Mouse (Mus musculus) embryonic fibroblast, embryonic 13.5 days (primary cell): ENCODE results near the gene Fancd2. TPM values are rescaled to one million over a fixed set of nuclear protein-coding genes. Genes with fewer than 3 reads are reported as not detected.
A peak's percentile ranks its signal among the peaks of the same experiment; 100 is the strongest.

ENCODE experiments used
- H3K27ac ChIP-seq: 2 replicates; pipeline ENCODE4 v1.5.1; 2012; ENCODE audit warnings: low read length, control low read depth, inconsistent platforms; ENCODE audit not compliant: insufficient read depth
- H3K4me1 ChIP-seq: 2 replicates; pipeline ENCODE4 v1.6.1; 2011; ENCODE audit warnings: low read length; ENCODE audit not compliant: control insufficient read depth, insufficient read depth
- H3K4me3 ChIP-seq: 2 replicates; pipeline ENCODE4 v1.5.1; 2011; ENCODE audit warnings: mild to moderate bottlenecking, control low read depth, low read length; ENCODE audit not compliant: insufficient read depth
- CTCF ChIP-seq: IDR thresholded peaks from 2 replicates; pipeline ENCODE4 v1.5.1; 2011; ENCODE audit warnings: mild to moderate bottlenecking, control low read depth, low read length, moderate library complexity, borderline replicate concordance; ENCODE audit not compliant: insufficient read depth
- POLR2A ChIP-seq: IDR thresholded peaks from 2 replicates; pipeline ENCODE4 v1.6.1; 2011; ENCODE audit warnings: low read depth, mild to moderate bottlenecking, control low read depth, low read length, moderate library complexity
- polyA plus RNA-seq: library from polyadenylated mRNA; stranded (reverse); fragments of >200 nt; gene quantifications from 2 replicates; pipeline ENCODE4 v1.2.4, GENCODE M21; 2011; ENCODE audit warnings: low read depth; ENCODE audit not compliant: missing spikeins, insufficient read length

The Fancd2 gene
- polyA plus RNA-seq, 1 experiment: 15.6 TPM

DNA sequence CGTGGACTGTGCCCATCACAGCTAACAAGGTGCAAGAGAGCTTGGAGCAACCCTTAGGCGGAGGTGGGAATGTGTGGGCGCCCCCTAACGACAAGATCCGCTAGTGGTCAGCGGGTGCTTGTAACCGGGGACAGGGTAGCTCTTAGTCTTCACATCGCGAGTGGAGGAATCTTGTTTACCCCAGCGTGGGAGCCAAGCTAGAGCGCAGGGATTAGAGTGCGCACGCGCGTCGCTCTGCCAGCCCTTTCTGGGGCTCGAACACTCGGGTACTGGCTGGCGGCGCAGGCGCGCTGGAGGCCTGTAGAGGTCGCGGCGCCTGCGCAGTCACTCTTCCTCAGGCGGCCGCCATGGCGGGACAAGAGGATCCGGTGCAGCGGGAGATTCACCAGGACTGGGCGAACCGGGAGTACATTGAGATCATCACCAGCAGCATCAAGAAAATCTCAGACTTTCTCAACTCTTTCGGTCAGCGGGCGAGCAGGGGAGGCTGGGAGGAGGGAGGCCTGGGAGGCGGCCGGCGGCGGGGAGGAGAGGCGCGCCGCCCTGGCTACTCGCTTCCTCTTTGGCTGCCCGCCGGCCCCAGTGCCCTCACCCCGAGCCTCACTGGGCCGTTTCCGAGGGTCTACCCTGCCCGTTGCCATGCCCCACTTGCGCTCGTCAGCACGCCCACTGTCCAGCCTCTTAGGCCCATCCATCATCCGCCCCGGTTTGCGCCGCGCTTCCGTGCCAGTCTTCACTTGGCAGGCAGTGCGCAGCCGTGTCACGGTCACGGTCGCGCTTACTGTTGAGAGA, 73.1 kb downstream of the Fancd2 start, which contains the start of gene Brk1:
Brk1 (plus strand) TSS at position 341 of the 792 bp plus-strand sequence.
- Histone ChIP-seq H3K4me1 (no peaks in the 10 kb centered on the region; the same call in 1 of the 2 replicates), H3K4me3 (peak within 1 kb of the TSS; percentile 82), H3K27ac (peak within 1 kb of the TSS; percentile 60)
- TF ChIP-seq CTCF (no peak), POLR2A (peak; percentile 57)

GRCm38 (mm10) chr6:113605224-113605545, 73.7 kb downstream of the Fancd2 start:
- peak overlapping the region; percentile 82 for H3K4me3 ChIP-seq
- peak overlapping the region; percentile 60; the same call in 1 of the 2 replicates for H3K27ac ChIP-seq
- no peak for TF ChIP-seq CTCF
- TF ChIP-seq POLR2A: no peak
- H3K4me1 ChIP-seq: no peaks in the 10 kb centered on the region; the same call in 1 of the 2 replicates

GRCm38 (mm10) chr6:113608871-113609270, 77.4 kb downstream of the Fancd2 start:
- TF ChIP-seq POLR2A: no peak
- no peak for TF ChIP-seq CTCF
- H3K4me3 ChIP-seq: no peak overlapping the region
- no peak overlapping the region for H3K27ac ChIP-seq
- H3K4me1 ChIP-seq: no peaks in the 10 kb centered on the region; the same call in 1 of the 2 replicates

DNA sequence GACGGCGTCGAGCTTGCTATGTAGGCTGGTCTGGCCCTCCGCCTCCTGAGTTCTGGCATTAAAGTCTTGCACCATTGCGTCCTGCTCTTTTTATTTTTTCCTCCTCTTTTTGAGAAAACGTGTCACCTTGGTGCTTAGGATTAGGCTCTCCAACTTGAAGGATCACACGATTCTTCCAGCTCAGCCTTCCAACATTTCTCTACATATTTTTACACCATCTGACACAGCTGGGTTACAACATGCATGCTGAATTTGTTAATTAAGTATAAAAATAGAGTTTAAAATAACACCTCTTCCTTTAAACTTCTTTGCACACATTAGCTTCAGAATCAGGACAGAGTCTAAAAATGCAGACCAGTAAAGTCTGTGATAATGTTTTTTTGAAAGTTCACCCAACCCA, 77.8 kb downstream of the Fancd2 start:
- H3K27ac ChIP-seq: no peak overlapping the region
- TF ChIP-seq CTCF (no peak), POLR2A (no peak)

DNA sequence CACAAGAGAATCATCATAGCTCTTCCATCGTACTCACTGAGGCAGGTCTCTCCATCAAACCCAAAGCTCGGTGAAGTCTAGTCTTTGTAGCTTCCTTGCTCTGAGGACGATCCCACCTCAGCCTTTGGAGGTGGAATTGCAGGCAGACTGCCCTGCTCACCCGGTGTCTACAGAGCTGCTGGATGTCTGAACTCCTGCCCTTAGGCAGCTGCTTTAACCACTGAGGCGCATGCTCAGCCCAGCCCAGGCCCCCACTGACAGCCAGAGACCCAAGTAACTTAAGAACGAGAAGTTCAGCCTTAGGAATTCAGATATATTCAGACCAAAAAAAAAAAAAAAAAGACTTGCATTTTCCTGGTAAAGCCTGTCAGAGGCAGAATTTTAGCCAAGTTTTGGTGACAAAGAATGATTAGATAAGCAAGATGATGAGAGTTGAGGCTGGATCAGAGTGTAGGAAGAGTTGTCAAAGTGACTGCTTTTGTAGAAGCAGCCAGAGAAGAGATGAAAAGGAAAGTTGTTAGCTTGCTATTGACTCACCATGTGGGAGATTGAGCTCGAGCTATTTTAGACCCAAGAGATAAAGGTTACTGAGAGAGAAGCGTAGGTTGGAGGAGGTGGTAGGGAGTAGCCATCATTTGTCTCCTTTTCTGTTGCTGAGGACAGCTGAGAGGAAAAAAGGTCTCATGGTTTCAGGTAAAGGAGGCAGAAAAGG, 80.9 kb downstream of the Fancd2 start:
- no peak overlapping the region for H3K27ac ChIP-seq
- H3K4me3 ChIP-seq: no peak overlapping the region
- no peak for TF ChIP-seq POLR2A
- TF ChIP-seq CTCF: no peak
- no peaks in the 10 kb centered on the region; the same call in 1 of the 2 replicates for H3K4me1 ChIP-seq

More for the DNA sequence above, 77.8 kb downstream of the Fancd2 start:
- H3K4me3 ChIP-seq: no peak overlapping the region
- H3K4me1 ChIP-seq: no peaks in the 10 kb centered on the region; the same call in 1 of the 2 replicates

DNA sequence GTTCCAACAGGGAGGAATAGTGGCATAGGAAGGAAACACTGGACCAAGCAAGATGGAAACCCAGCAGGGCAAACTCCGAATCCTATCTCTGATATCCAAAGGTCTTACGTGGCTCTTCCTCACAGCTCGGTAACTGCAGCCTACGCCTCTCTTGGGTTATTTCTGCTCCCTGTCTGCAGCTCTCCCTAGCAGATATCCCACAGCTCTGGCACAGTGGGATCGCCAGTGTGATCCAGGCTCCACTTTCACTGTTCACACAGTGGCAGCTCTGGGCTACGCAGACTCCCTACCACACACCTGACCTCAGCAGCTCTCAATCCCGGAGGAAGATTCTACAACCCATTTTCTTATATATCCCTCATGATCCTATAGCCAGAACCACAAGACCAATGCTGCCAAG, 82.7 kb downstream of the Fancd2 start:
- no peaks in the 10 kb centered on the region for H3K4me1 ChIP-seq
- TF ChIP-seq POLR2A (no peak), CTCF (no peak)
- no peak overlapping the region for H3K4me3 ChIP-seq
- H3K27ac ChIP-seq: no peak overlapping the region

DNA sequence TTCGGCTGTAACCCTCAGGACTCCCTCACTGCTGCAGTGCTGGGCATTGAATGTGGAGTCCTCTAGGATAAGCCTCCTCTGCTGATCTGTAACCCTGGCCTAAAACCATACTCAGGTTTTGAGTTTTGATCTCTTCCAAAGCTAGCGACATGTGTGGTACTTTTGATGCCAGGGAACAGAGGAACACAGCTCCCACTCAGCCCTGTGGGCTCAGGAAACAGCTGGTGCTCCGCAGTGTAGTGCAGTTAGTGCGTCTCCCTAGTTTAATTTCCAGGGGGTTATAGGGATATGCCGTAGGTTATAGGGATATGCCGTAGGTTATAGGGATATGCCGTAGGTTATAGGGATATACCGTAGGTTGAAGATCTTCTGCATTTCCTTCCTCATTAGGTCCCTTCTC, 83.5 kb downstream of the Fancd2 start:
- H3K4me1 ChIP-seq: no peaks in the 10 kb centered on the region
- TF ChIP-seq CTCF: no peak
- no peak for TF ChIP-seq POLR2A
- H3K27ac ChIP-seq: no peak overlapping the region
- H3K4me3 ChIP-seq: no peak overlapping the region

GRCm38 (mm10) chr6:113615489-113615888, 84.0 kb downstream of the Fancd2 start:
- TF ChIP-seq POLR2A (no peak), CTCF (no peak)
- Histone ChIP-seq H3K4me3 (no peak overlapping the region), H3K27ac (no peak overlapping the region), H3K4me1 (no peaks in the 10 kb centered on the region)

- peak overlapping the region; percentile 41 for H3K27ac ChIP-seq
- H3K4me1 ChIP-seq: 0 out of 2 replicates have a peak, but pooled peaks cover 4% of the 10 kb centered on the region
- H3K4me3 ChIP-seq: peak overlapping the region; percentile 32
- TF ChIP-seq POLR2A: no peak
- TF ChIP-seq CTCF: no peak
These were observed 91.9 kb downstream of the Fancd2 start for GRCm38 (mm10) chr6:113623386-113623785.
